Mouse (Mus musculus): ENCODE results near the gene Ube2d2b.

Gene Ube2d2b

DNA sequence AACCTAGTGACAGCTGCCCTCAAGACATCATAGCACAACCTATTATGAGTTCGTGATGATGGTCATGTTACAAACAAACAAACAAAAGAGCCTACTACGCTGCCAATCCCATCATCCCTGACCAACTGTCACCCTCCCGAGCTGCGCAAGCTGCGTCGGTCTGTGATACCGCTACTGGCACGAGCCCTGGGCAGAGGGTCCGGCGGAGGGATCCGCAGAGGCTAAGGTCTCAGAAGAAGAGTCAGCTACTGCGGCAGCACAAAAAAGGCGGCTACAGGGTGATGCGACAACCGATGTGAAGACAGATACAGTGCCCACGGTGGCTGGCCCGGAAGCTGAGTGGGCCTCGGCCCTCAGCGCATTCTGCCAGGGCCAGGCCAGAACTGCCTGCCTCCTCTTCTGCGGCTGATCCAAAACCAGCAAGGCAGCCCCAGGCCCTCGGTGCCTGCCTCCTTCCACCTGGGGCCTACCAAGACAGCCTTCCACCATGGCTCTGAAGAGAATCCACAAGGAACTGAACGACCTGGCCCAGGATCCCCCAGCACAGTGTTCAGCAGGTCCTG is at the start of gene Ube2d2b:
Gene Ube2d2b (plus strand): TSS at position 102 of the 563 bp plus-strand sequence.
- DNase-seq (ENCODE audit: extremely low read depth, low read depth, low spot score), result no peak

DNA sequence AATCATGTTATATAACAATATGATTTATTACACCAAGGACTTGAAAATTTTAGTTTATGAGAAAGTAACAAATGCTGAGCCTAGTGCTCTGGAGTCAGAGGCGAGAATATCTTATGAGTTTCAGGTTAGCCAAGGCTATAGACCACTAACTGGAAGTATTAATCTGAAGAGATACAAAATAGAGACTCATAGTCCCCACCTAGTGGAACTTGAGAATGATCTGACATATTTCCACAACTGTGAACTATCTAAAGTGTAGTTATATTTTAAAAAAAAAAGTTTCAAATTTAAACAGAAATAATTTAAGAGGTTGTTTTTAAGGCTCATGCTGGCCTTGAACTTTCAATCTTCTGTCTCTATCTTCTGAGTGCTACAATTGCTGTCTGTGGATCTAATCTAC is 47.5 kb upstream of the Ube2d2b start:
- no peak for DNase-seq (ENCODE audit: extremely low read depth, low read depth, low spot score)

DNA sequence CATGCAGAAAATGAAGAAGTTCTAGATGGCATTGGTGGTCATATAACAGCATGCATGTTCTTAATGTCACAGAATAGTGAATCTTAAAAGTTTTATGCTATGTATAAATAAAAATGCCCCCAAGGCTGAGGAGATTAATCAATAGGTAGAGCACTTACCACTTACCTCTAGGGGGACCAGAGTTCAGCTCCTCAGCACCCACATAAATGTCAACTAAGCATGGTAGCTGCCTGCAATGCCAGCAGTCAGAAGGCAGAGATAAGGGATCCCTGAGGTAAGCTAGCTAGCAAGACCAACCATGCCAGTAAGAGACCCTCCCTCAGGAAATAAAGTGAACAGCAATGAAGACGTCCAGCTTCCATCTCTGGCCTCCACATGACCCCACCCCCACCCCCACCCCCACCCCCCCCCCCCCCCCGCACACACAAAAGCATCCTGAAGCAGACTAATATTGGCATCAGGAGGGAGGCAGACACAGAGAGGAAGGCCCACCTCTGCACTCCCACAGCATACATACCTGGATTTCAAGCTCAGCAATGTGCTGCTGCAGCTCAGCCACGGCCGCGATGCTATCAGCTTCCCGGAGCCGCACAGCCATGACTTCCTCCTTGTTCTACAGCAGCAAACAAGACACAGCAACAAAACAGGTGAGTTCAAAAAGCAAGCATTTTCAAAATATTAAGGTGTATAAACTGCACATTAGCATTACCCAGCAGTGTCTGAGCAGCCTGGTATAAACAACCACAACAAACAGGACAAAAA is 42.0 kb upstream of the Ube2d2b start:
- DNase-seq (ENCODE audit: extremely low read depth, low read depth, low spot score), result no peak

DNA sequence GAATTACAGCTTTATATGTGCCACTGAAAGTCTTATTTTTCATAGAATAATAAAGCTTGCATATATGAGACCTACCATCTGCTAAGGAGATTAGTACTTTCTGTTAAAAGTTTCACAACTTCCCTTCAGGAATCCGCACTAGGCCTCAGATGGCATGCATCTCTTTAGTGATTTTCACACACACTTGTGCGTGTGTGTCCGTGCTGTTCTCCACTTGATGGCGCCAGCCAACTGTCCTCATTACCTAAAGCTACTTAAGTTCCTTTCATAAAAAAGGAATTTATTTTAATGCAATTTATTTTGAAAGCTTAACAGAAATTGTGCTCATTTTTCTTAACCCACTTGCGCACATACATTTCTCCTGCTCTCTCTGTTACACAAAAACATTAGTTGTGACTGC is 40.4 kb upstream of the Ube2d2b start:
- DNase-seq (ENCODE audit: extremely low read depth, low read depth, low spot score), result no peak

DNA sequence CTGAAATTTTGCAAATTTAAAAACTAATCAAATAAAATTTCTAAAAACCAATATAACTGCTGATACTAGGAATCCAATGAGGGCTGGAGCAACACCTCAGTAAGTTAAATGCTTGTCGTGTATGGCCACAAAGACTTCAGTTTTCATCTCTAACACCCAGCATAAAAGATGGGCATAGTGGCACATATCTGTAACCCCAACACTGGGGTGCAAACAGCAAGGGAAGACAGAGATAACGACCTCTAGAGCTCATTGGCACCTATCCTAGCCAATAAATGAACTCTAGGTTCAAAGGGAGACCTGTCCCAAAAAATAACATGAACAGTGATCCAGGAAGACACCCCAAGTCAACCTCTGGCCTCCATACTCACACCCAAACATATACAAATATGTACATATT is 37.9 kb upstream of the Ube2d2b start:
- no peak for DNase-seq (ENCODE audit: extremely low read depth, low read depth, low spot score)

DNA sequence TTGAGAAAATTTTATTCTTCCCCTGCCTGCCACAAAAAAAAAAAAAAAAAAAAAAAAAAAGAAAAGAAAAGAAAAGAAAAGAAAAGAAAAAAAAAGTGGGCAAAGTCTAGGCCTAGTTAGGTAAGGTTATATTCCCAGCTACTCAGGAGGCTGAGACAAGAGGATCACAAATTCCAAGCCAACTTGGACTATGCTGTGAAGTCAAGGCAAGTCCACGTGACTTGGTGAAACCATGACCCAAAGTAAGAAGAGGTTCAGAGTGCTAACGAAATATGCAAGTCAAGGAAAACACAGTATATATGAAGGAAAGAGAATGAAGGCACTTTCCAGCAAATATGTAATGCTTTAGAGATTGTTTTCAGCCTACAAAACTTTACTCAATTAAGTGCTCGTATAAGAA is 37.4 kb upstream of the Ube2d2b start:
- no peak for DNase-seq (ENCODE audit: extremely low read depth, low read depth, low spot score)

DNA sequence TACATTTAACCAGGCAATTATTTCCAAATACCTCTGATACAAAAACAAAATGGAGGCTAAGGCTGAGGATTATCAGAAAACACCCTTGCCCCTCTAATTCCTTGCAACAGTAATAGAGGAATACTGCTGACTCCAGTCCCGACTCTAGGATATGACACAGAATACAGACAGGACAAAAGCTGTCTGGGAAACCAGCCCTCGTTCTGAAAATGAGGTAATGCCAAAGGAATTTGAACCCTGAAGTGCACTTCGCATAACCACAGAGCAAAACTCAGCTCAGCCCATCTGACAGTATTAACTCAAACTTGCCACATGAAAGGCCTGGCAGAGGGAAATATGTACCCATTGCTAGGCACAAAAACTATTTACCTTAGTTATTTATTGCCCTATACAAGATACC is 36.6 kb upstream of the Ube2d2b start:
- DNase-seq (ENCODE audit: extremely low read depth, low read depth, low spot score), result no peak

DNA sequence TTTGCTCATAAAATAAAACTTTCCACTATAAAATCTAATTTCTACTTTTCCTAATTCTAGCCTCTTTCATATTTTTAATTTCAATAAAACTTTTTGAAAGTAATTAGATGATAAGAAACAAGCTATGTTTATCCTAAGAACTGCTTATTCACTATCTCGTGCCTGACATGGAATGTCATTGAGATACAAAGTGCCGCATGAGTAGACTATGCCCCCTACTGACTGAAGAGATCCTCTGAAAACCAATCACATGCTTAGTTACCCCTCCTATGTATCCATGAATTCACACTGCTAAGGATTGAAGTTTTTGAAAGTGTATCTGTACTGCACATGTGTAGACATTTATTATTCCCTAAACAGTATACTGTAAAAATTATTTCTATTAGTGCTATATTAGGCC is 36.0 kb upstream of the Ube2d2b start:
- DNase-seq (ENCODE audit: extremely low read depth, low read depth, low spot score), result no peak

DNA sequence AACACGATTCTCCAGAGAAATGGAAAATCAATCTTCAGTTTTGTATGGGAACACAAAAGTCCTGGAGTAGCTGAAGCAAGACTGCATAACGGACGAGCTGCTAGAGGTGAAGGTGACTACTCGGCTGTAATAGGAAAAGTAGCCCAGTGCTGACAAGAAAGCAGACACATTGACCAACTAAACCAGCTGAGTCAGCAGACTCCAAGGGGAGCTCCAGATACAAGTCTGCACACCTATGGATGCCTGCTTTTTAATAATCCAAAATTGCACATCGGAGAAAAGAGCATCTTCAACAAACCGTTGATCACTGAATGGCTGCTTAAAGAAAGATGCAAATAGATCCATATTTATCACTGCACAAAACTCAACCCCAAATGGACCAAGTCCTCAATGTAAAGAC is 31.6 kb upstream of the Ube2d2b start:
- DNase-seq (ENCODE audit: extremely low read depth, low read depth, low spot score), result no peak

DNA sequence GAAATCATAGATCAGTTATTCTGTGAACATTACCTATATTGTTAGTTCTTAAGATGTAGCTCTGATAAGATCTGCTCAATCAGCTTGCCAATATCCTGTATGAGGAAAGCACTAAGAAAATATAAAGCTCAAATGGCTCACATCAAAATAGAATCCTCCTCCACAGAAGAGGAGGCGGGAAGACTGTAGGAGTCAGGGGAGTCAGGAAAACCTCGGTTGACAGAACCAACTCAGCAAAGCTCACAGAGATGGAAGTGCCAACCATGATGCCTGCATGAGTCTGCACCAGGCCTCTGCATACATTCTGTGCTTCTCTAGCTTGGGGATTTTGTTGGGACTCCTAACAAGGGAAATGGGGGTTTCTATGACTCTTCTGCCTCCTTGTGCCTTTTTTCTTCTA is 28.7 kb upstream of the Ube2d2b start:
- peak; percentile 10 for DNase-seq (ENCODE audit: extremely low read depth, low read depth, low spot score)

DNA sequence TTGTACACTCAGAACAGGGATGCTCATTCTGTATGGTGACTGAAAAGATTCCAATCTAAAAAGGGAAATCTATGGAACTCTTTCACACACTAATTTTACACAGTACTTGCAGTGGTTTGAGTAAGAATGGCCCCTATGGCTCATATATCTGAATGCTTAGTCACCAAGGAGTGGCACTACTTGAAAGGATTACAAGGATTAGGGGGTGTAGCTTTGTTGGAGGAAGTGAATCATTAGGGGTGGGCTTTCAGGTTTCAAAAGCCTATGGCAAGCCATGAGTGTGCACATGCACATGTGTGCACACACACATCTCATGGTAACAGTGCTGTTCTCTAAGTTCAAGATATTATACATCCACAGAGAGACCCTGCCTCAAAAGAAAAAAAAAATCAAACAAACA is 27.3 kb upstream of the Ube2d2b start:
- no peak for DNase-seq (ENCODE audit: extremely low read depth, low read depth, low spot score)

DNA sequence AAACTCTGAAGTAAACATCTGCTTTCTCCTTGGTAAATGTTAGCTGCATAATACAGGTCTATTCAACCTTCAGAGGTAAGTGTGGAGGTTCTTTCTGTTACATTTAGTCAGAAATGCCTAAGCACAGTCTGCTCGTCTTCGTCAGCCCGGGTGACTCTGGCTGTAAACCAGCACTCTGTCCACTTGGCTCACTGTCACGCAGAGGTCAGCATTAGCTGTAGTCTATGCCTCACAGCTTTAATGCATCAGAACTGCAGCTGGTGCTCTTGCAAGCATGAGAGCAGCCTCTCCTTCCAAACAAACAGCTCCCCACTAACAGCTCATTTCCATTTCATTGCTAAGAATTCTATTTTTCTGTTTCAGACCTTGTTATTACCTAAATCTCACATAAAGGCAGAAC is 22.4 kb upstream of the Ube2d2b start:
- DNase-seq (ENCODE audit: extremely low read depth, low read depth, low spot score), result no peak

DNA sequence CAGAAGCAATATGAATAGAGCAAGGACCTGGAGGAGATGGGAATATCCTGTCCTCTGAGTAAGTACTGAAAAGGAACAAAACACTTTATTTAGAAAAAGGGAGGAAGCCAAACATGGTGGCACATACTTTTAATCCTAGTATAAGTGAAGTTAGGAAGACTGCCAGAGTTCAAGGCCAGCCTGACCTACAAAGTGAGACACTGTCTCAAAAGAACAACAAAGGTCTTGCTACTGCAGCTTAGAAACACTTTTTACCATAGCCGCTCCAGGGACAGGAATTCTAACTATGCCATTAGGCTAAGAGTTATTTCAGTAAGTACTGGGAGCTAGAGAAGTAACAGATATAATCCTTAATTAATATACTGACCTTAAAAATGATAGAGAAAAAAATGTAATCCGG is 15.2 kb upstream of the Ube2d2b start:
- no peak for DNase-seq (ENCODE audit: extremely low read depth, low read depth, low spot score)

DNA sequence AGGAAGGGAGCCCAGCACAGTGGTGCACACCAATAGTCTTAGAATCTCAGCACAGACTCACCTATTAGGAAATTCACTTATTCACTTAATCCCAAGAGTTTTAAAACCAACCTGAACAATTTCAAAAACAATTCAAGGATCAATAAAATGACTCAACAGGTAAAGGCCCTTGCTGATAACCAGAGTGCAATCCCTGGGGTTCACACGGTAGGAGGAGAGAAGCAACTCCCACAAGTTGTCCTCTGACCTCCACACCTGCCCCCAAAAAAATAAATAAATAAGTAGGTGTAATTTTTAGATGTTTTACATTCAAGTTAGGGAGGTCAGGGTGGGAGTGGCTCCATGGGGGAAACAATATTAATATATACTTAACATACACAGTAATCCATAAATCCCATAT is 7.4 kb upstream of the Ube2d2b start:
- no peak for DNase-seq (ENCODE audit: extremely low read depth, low read depth, low spot score)

DNA sequence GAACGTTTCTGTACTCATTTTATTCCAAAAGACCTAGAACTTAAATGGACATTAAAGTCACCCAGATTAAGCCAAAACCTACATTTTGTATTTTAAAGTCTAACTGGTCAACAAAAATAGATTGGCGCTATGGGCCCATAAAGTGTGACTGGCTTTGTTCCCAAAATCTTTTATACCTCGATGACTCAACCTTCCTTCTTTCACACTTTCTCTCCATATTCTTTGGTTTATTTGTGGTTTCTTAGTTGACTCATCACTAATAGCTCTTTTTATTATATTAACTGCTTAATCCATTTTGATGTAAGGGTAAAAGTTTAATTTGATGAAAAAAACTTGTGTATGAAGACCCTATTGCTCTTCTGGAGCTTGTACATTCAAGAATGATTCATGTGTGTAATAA is 1.5 kb downstream of the Ube2d2b start:
- no peak for DNase-seq (ENCODE audit: extremely low read depth, low read depth, low spot score)

DNA sequence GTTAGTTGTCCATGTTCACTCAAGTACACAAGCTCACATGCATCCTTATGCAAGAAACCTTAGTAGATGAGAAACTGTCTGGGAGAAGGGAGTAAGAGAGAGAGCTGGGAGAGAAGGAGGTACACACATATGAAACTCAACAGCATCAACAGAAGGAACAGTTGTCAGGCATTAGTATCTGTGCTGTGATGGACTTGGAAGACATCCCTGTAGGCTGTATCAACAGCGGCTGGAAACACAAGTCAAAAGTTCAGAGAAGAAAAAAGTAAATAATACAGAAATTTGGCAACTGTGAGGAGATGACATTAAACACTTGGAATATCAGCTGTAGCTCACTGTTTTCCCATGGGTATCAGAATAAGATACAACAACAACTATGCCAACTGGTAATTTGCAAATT is 4.4 kb downstream of the Ube2d2b start:
- DNase-seq (ENCODE audit: extremely low read depth, low read depth, low spot score), result no peak

DNA sequence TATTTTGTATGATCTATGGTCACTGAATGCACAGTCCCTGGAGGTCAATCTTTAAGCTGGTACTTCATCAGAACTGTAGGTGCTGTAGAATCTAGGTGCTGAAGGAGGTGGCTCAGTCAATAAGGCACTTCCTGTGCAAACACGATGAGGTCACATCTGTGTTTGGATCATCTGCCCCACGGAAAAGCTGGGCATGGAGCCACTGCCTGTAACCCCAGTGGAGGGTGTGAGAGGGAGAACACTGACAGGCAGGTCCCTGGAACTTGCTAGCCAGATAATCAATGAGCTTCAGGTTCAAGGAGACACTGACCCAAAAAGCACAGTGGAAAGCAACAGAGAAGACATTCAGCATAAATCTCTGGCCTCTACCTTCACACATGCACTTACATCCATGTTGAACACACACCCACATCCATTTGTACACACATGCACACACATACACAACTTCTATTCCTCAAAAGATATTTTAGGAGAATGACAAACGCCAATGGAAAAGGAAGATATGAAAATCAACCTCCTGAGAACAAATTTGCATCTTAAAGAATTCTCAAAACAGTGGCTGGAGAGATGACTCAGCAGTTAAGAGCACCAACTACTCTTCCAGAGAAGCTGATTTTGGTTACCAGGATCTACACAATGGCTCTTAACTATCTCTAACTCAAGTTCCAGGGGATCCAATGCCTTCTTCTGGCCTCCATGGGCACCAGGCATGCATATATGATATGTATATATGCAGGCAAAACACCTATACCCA is 9.2 kb downstream of the Ube2d2b start:
- no peak for DNase-seq (ENCODE audit: extremely low read depth, low read depth, low spot score)

DNA sequence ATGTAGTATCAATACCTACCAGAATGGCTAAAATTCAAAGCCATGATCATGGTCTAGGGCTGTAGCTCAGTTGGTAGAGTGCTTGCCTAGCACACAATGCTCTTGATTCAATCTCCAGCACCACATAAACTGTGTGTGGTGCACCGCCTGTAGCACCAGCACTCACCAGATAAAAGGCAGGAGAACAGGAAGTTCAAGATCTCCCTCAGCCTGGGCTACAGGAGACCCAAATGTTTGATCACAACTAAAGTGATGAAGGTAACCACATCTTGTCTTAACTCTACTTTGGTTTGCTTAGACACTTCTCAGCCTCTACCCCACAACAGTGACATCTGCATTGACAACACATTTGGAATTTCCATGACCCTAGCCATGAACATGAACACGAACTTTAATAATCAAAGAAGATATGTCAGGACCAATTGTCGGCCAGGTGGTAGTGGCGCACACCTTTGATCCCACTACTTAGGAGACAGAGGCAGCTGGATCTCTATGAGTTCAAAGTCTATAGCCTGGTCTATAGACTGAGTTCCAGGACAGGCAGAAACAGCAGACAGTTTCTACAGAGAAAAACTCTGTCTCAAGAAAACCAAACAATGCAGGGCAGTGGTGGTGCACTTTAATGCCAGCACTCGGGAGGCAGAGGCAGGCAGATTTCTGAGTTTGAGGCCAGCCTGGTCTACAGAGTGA is 10.8 kb downstream of the Ube2d2b start:
- DNase-seq (ENCODE audit: extremely low read depth, low read depth, low spot score), result no peak

DNA sequence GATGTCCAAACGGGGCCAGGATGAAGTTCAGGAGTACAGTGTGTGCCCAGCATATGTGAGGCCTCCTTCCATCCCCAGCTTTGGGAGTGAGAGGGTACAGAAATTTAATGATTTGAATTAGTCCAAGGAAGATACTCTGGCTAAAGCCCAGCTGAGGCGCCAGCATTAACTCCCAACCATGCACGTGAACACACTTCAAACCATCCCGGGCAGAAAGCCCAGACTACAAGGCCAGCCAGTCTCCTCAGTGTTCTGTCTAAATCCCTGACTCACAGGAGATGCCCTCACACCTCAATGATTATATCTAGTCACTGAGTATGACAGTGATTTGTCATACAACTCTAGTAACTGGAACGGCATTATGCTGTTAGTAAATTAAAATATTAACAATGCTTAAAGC is 17.4 kb downstream of the Ube2d2b start:
- peak; percentile 51 for DNase-seq (ENCODE audit: extremely low read depth, low read depth, low spot score)

DNA sequence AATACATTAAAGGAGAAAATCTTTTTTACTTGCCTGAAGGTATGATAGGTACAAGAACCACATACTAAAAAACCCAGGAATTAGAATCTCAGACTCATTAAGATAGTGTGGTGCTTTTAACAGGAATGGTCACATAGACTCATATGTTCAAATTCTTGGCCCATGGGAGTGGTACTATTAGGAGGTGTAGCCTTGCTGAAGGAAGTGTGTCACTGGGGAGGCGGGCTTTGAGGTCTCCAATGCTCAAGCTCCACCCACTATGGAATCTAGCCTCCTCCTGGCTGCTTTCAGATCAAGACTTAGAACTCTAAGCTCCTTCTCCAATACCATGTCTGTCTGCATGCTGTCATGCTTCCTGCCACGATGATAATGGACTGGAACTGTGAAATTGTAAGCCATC is 17.9 kb downstream of the Ube2d2b start:
- no peak for DNase-seq (ENCODE audit: extremely low read depth, low read depth, low spot score)

DNA sequence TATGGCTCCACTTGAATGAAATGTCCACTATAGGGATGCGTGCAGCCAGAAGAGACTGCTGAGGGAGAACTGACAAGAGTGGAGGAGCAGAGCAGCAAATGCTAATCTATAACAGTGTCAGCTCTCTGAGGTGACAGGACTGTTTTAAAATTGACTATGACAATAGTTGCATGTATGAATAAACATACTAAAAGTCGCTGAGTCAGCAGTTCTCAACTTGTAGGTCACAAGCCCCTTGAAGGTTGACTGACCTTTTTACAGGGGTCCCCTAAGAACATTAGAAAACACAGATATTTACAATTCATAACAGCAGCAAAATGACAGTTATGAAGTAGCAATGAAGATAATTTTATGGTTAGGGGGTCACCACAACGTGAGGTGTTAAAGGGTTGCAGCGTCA is 19.1 kb downstream of the Ube2d2b start:
- DNase-seq (ENCODE audit: extremely low read depth, low read depth, low spot score), result no peak

DNA sequence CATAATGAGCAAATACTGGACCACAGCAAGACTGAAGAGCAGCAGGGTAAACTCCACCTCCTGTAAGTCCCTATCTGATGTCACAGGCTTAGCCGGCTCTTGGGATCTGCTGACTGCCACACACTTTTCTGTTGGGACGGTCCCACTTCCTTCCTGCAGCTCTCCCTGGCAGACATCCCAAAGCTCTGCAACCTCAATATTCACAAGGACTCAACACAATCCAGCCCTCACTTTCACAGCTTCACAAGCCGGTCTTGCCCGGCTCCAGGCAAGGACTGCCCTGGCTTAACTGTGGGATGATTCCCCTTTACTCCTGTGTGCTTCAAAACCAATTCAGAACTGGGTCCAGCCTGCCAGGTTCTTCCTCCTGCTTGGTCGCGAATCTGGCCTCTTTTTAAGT is 23.9 kb downstream of the Ube2d2b start:
- DNase-seq (ENCODE audit: extremely low read depth, low read depth, low spot score), result peak; percentile 39

All from fat pad, adult 2 months (tissue).